Mouse (Mus musculus) urinary bladder, postnatal 25 days (tissue): ENCODE results near the gene Tmem176b.
A peak's percentile ranks its signal among the peaks of the same experiment; 100 is the strongest.

Experiments
- DNase-seq: peaks from one replicate; pipeline ENCODE4 v3.0.0; 2022; ENCODE audit warnings: low spot score

The Tmem176b gene

DNA sequence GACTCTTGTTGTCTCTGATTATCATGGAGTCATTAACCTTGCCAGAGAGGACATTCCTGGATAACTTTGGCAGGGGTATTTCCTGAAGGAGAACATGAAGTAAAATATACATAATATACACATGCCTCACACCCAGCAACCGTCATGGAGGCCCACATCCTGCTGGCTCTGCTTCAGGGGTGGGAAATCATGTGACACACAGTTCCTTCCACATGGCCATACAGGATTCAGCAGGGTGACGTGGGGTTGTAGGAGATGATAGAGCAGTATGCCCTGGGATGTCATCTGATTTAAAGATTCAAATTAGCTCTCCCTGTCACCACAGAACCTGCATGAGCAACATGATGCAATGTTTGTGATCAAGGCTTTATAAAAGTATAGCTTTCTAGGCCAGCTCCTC, 53.4 kb downstream of the Tmem176b start:
- DNase-seq: no peak

DNA sequence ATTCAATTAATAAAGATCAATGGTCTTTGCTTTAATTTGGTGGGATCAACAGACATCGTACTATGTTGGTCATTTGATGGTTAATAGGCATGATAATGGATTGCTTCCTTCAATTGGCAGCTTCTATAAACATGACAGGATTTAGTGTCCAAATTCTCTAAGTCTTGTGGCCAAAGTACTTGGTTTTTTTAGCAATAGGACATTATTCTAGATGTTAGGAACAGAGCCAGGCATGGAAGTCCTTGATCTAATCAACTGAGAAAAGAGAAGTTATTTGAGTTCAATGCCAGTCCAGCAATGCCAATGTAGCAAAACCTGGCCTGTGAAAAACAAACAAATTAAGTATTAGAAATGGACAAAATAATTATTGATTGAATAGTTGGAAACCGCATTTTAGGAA, 55.7 kb downstream of the Tmem176b start:
- no peak for DNase-seq

DNA sequence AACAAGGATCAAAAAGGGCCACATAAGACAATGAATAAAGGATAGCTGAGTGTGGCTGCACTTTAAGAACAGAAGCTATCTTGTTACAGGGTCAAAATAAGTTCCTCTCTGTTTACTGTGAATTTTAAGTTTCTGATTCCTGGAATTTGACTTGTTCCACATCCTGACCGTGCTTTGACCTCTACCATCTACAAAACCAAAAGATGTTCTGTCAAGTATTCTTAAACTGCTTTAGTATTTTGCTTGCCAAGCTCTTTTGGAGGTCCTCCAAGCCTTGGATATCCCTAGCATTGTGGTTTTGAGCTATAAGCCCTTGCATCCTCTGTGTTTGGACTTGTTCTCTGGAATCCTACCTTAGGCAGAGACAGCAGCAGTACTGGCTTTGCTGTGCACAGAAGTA, 56.1 kb downstream of the Tmem176b start:
- DNase-seq: peak; percentile 13

- DNase-seq: no peak
Measured at GRCm38 (mm10) chr6:48784406-48784805, 56.9 kb downstream of the Tmem176b start.
